Mouse (Mus musculus) lung, postnatal 4 days (tissue): ENCODE data around the gene Gm15262.
"Not testable (repeated sequence)": the region's sequence is repeated elsewhere in the genome, so short reads cannot be mapped to it uniquely, and the experiment has no call there.

ENCODE experiments used
- DNase-seq, 2 experiments: peaks; one replicate each; pipeline ENCODE4 v3.0.0; 2021

Gene Gm15262

GRCm38 (mm10) chrX:161287156-161287555 lies at the start of gene Gm15262:
Gene Gm15262, plus strand, starts transcription at chrX:161287456.
- not testable (repeated sequence) for DNase-seq

GRCm38 (mm10) chrX:161308131-161308530 lies 20.9 kb downstream of the Gm15262 start:
- no peak for DNase-seq

- no peak for DNase-seq
Observed at GRCm38 (mm10) chrX:161316443-161316842, 29.2 kb downstream of the Gm15262 start.

GRCm38 (mm10) chrX:161370927-161371326 lies 83.7 kb downstream of the Gm15262 start:
- DNase-seq: no peak

- DNase-seq: no peak
Observed at GRCm38 (mm10) chrX:161371461-161371860, 84.2 kb downstream of the Gm15262 start.

- DNase-seq: no peak
Observed at GRCm38 (mm10) chrX:161375568-161375967, 88.3 kb downstream of the Gm15262 start.

- peak in 1 of 2 experiments; percentile 38 for DNase-seq
Observed at GRCm38 (mm10) chrX:161385791-161386190, 98.5 kb downstream of the Gm15262 start.

GRCm38 (mm10) chrX:161387942-161388341 lies 100.7 kb downstream of the Gm15262 start:
- no peak for DNase-seq

- DNase-seq: peak; percentile 26 to 71
Observed at GRCm38 (mm10) chrX:161399110-161399509, 111.9 kb downstream of the Gm15262 start.

- no peak for DNase-seq
Observed at GRCm38 (mm10) chrX:161411151-161411550, 123.9 kb downstream of the Gm15262 start.
